Mouse (Mus musculus): ENCODE data around the gene Glyatl3.

The Glyatl3 gene

GRCm38 (mm10) chr17:40914250-40914649 lies at the start of gene Glyatl3:
TSS of gene Glyatl3 (minus strand) at chr17:40914350.
- no peak for DNase-seq

GRCm38 (mm10) chr17:40948518-40948917 lies 34.4 kb upstream of the Glyatl3 start:
- DNase-seq, result no peak

- peak; percentile 99 for DNase-seq
These were observed 20.5 kb upstream of the Glyatl3 start, which contains the start of the genes Mut and Cenpq for GRCm38 (mm10) chr17:40934420-40935231. TSS of gene Mut (plus strand) at chr17:40934685. TSS of gene Cenpq (minus strand) at chr17:40935047.

DNA sequence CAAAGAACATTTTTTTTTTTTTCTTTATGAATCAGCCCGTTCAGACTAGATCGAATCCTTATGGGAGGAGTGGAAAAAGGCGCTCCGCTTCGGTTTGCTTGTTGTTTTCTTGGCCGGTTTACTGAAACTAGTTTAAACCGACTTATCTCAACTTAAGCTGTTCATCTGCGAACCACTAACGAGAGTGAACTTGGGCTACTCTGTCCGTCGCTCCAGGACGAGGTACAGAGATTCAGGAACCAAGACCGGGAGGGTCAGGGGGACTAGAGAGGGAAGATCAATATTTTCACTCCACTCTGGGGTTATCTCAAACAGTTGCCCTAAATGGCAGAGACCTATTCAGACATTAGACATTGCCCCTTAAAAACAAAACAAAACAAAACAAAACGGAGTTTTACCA lies 19.8 kb upstream of the Glyatl3 start:
- DNase-seq, result no peak

- no peak for DNase-seq
These were observed 1.3 kb upstream of the Glyatl3 start for GRCm38 (mm10) chr17:40915499-40915898.

DNA sequence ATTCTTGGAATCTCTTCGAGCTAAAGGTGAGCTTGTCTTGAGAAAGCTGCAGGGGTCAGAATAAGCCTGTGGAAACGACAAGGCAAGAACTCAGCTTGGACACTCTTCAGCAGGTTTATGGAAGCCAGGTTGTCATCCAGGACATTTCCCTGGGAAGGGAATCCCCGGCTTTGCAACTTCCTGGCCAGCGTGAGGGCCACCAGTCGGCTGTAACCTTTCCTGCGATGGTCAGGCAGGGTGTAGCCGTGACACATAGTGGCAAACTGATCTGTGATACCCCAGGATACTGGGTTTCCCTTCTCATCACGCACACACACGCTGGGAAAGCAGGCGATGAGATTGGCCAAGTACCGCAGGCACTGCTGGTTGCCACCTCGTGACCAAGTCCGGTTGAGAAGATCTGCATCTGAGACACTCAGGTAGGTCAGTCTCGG lies 9.4 kb downstream of the Glyatl3 start:
- no peak for DNase-seq

DNA sequence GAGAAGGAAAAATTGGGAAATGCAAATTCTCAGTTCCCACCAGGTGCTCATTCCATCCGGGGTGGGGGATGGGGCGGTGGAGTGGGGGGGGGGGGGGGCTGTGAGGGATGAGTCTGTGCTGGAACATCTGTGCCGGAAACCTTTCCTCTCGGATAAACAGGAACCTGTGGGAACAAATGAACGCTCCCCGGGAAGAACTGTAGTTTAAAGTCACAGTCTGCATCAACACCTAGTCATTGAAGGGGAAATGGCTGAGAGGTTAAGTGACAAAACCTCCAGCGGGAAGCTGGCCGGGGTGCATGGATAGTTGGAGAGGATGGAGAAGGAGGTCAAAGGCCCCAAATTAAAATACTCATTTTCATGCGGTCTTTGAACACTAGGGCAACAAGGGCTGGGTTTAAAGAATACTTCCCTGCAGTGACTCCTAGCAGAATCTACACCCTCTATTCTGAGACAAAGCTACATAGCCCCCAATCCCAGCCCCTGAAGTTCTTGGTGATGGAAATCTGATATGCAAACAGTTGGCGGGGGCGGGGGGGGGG lies 10.0 kb downstream of the Glyatl3 start:
- no peak for DNase-seq

DNA sequence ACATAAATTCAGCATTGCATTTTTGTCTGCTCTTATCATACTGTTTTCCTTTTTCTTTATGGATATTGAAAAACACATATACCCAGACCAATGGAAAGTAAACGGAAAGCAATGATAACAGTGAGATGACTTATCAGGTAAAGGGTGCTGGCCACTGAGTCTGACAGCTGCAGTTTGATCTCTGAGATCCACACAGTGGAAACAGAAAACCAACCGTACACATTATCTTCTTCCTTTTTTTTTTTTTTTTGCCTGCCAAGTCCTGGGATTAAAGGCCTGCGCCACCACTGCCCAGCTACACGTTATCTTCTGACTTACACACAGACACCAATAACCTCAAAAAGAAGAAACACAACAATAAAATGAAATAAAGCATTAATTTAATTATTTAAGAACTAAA lies 10.8 kb downstream of the Glyatl3 start:
- DNase-seq, result no peak

DNA sequence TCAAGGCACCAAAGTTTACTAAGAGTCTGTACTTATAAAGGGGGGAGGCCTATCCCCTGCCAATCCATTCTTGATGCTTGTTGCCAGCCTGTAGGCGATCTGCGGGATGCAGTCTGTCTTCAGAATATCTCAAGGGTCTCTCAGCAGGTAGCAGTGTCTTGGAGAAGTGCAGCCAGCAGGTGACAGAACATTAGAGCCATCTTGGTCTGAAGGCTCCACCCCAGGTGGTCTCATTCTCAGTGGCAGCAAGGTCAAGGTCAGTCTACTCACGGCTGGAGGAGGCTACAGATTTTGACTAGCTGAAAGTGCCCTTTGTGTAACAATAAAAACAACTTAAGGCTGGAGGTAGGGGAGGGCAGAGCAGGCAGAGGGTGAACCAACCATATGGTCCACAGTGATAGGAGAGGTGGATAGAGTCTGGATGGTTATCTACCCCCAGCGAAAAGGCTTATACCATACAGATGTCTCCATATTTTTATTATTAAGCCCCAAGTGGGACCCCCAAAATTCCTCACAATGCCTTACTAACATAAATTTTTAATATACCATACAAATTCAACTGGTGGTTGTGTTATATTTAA lies 14.3 kb downstream of the Glyatl3 start:
- no peak for DNase-seq

DNA sequence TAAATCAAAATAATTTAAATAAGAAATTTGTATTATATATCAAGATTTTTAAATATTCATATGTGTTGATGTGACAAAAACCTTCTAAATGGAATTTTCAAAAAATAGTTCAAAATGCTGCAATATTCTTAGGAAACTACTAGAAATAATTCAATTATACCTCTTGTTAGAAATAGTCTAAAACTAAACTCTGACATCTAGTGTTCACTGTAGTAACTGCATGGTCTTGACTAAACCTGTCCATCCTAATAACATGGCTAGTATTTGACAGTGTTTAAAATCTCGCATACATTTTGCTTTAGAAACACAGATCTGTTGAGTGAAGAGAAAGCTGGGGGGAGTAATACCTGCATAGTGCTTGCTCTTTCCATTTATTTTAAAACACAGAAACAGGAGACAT lies 17.3 kb downstream of the Glyatl3 start:
- DNase-seq, result peak in 1 of 2 experiments; percentile 5

DNA sequence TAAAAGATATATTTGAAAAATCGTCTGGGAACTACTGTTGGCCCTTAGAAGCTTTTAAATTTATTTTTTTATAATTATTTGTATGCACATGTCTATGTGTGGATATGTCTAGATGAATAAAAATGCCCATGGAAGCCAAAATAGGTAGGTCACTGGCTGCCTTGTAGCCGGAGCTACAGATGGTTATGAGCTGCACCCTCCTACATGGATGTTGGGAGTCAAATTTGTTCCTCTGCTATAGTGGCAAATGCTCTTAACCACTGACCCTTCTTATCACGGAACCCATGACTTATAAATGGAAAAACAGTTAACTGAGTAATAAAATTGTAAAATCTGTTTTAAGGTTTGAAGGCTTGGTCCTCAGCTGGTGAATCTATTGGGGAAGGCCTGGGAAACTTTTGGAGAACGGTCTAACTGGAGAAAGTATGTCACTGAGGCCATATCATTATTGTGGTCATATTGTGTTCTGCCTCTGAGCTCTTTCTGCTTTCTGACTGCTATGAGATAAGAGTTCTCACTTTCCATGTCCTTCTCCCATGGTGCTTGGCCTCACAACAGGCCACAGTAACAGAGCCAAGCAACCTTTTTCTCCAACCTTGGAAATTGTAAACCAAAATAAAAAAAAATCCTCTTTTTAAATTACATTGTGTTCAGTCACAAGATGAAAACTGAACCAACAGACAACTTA lies 26.2 kb downstream of the Glyatl3 start:
- DNase-seq, result no peak

DNA sequence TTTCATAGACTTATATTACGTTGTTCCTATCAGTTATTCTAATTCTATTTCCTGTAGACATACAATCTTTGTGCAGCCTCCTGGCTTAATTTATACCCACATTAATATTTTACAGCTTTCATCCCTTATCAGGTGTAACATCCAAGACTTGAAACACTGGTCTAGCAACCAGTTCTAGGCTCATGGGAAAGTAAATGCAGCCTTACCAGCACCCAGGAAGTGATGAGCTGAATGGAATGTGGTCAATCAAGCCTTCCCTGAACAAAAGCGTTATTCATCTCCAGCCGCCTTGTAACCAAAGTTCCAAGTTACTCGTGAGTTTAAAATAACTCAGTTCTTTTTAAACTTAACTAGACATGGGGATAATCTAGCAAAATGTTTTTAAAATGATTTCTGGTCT lies 29.0 kb downstream of the Glyatl3 start:
- no peak for DNase-seq

DNA sequence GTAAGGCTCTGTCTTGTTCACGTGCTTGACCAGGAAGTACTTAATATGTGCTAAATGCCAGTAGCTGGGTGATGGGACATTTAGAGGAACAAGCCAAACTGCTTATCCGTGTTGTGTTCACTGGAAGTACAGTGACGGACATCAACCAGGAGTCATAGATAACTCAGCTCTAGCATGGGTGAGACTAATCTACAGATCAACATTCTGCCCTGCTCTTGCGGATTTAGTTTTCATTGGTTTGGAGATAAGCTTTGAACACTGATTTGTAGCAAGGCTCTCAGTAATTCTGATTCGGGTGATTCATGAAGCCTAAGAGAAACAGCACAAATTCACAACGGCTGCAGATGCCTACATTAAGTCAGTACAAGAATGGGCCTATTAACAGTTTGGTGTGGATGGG lies 32.0 kb downstream of the Glyatl3 start:
- no peak for DNase-seq

- DNase-seq, result peak; percentile 49 to 54
These were observed 34.0 kb downstream of the Glyatl3 start, which contains the start of gene 9130008F23Rik for GRCm38 (mm10) chr17:40879924-40880691. TSS of gene 9130008F23Rik (minus strand) at chr17:40880559.

DNA sequence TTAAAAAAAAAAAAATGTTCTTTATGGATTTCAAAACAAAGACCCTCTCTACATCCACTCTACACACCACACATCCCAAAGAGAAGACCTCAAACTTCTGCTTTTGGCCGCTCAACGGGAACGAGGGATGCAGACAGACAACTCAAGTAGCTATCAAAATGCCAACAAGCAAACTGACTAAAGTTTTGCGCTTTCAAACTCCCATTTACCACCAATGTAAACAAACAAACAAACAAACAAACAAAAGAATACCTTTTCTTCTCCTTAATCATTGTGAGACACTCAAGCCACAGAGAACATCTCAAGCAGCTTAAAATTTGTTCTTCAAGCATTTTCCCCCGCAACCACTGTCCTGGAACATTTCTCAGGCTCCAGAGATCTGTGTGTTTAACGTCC lies 34.6 kb downstream of the Glyatl3 start:
- DNase-seq, result no peak

GRCm38 (mm10) chr17:40877741-40878140 lies 36.4 kb downstream of the Glyatl3 start:
- DNase-seq, result no peak

DNA sequence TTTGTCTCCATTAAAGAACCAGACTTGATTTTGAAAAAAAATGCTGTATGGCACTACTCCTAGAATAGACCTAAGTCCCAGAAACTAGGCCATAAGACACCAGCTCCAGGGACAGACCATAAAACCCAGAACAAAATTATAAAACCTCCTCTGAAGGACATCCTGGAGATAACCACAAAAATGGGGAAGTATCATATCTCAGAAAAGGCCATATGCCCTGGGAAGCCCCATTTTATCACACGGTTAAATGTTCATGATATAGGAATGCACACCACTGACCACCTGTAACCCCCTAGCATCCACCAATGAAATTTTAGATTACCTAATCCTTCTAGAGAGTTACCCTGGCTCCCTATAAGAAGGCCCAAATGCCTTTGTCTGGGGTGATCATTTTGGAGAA lies 38.6 kb downstream of the Glyatl3 start:
- no peak for DNase-seq

DNA sequence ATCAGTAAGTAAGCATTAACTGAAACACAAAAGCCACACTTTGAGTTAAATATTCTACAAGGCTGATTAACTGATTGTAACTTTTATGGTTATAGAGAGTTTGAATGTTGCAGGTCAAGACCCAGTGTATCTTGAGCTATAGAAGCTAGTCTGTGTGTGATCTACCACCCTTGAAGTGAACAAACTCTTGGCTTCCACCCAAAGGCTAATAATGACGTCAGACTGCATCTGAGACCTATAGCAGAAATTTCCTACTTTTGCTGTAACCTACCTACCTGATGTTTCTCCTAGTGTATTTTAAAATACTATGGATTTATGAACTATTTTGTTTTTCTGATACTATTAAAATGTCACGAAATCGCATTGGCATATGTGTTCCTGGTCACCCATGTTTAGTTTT lies 39.4 kb downstream of the Glyatl3 start:
- DNase-seq, result no peak

GRCm38 (mm10) chr17:40873582-40874011 lies 40.6 kb downstream of the Glyatl3 start:
- peak; percentile 23 to 28 for DNase-seq

- DNase-seq, result no peak
These were observed 41.5 kb downstream of the Glyatl3 start for GRCm38 (mm10) chr17:40872626-40873025.

DNA sequence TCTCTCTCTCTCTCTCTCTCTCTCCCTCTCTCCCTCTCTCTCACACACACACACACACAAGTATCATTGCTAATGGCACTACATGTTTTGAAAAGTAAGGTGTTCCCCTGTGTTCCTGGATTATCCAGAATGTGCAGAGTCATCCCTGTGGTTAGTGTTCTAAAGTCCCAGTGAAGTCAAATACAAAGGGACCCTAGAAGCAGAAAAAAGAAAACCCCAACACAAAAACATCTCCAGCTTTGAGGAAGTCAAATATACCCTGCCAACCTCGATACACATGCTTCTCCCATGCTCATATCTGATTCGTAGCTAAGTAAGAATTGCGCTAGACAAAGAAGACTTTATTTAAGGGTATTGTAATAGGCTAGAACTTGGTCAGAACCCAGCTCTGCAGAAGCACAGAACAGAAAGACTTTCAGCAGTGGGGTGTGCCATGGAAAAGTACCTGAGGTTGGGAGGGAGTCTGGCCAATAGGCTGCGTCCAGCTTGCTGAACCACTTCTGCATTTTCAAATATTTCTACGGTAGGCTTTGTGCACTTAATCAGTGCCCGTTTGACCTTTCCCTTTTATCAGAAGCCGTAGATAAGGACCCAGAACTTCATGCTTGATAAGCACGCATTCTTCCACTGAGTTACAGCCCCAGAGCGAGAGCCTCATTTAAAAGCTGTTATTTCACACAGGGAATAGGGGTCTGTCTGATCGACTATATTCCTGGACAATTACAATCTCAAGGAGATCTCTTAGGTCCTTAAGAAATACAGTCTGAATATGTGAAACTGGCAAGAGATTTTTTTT lies 45.0 kb downstream of the Glyatl3 start:
- DNase-seq, result no peak

DNA sequence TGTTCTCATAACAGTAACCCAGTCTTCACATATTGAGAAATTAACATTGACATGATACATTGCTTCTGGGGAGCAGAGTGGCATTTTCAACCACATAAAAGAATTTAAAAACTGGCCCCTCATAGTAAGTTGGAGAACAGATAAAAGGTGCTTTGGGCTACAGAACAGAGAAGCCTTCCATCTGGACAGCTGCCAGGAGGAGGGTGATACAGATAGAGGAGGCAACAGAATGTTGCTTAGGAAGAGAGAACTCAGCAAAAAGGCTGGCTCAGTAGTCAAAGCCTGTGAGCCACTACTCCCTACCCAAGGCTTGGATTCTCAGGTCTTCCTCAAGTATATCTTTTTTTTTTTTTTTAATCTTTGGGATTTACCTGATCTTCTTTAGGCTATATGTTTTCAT lies 59.1 kb downstream of the Glyatl3 start:
- DNase-seq, result no peak

Measured in kidney, adult 8-10 months (tissue).